Mouse (Mus musculus) intestine, postnatal 0 days (tissue): Measurements from ENCODE around the gene Mroh3. TPM values are rescaled to one million over a fixed set of nuclear protein-coding genes. Genes with fewer than 3 reads are reported as not detected.

Experiments used
- ATAC-seq: fragments of 200-750 bp; cut with Nextera tagmentation; 2 replicates; pipeline ENCODE4 v1.8.0; 2017; ENCODE audit warnings: mild to moderate bottlenecking, moderate TSS enrichment, moderate library complexity
- H3K27ac ChIP-seq: fragments of 300-500 bp; sonication (generic); 2 replicates; pipeline ENCODE4 v1.5.1; 2014; ENCODE audit warnings: mild to moderate bottlenecking, low read depth, low read length, moderate library complexity
- H3K27me3 ChIP-seq: fragments of 300-500 bp; sonication (generic); replicated peaks from 2 replicates; pipeline ENCODE4 v1.6.1; 2014; ENCODE audit warnings: low read length, mixed read lengths; ENCODE audit not compliant: control insufficient read depth, insufficient read depth
- H3K36me3 ChIP-seq: fragments of 300-500 bp; sonication (generic); 2 replicates; pipeline ENCODE4 v1.6.1; 2014; ENCODE audit warnings: mild to moderate bottlenecking, moderate library complexity; ENCODE audit not compliant: control insufficient read depth, insufficient read depth
- H3K4me1 ChIP-seq: fragments of 300-500 bp; sonication (generic); replicated peaks from 2 replicates; pipeline ENCODE4 v1.6.1; 2014; ENCODE audit warnings: antibody characterized with exemption, low read length, mixed read lengths; ENCODE audit not compliant: control insufficient read depth, insufficient read depth
- H3K4me2 ChIP-seq: fragments of 300-500 bp; sonication (generic); replicated peaks from 2 replicates; pipeline ENCODE4 v1.6.1; 2014; ENCODE audit warnings: low read depth, mild to moderate bottlenecking, moderate library complexity
- H3K4me3 ChIP-seq: fragments of 300-500 bp; sonication (generic); 2 replicates; pipeline ENCODE4 v1.5.1; 2014; ENCODE audit warnings: low read depth, low read length
- H3K9ac ChIP-seq: fragments of 300-500 bp; sonication (generic); 2 replicates; pipeline ENCODE4 v1.6.1; 2014; ENCODE audit warnings: mild to moderate bottlenecking, low read depth, low read length
- H3K9me3 ChIP-seq: fragments of 300-500 bp; sonication (generic); 2 replicates; pipeline ENCODE4 v1.6.1; 2016; ENCODE audit warnings: mixed run types; ENCODE audit not compliant: control insufficient read depth
- CTCF ChIP-seq: sonication (generic); IDR thresholded peaks from 2 replicates; pipeline ENCODE4 v1.5.1; 2016; ENCODE audit warnings: low read depth, mild to moderate bottlenecking, control low read depth, antibody characterized with exemption, moderate library complexity
- WGBS: fragments of 180-500 bp; shearing (Covaris S2); extraction: QIAGEN DNeasy Blood & Tissue Kit; methylation state at CpG from one replicate; pipeline ENCODE4 v1.1.7; 2014; 5-methylcytosine and 5-hydroxymethylcytosine counted together
- polyA plus RNA-seq: library from polyadenylated mRNA; unstranded; fragments of >200 nt; fragmentation: Nextera tagmentation; extraction: Ambion mirVana; gene quantifications from 2 replicates; pipeline ENCODE4 v1.2.1, GENCODE M21; 2015

The Mroh3 gene
- polyA plus RNA-seq, 1 experiment from 2014 or later: 0.04 TPM

GRCm38 (mm10) chr1:136231596-136231995 lies 19.0 kb upstream of the Mroh3 start:
- H3K27ac ChIP-seq: 0 out of 2 replicates have a peak overlapping the region, but pooled peaks have one; percentile 41
- H3K27me3 ChIP-seq: no peaks in the 10 kb centered on the region
- peak overlapping the region; percentile 92 for H3K4me2 ChIP-seq
- H3K4me3 ChIP-seq: no peak overlapping the region
- H3K9ac ChIP-seq: no peak overlapping the region
- peaks cover 14% of the 10 kb centered on the region for H3K4me1 ChIP-seq
- 7% methylated on average over 6 of the region's 6 CpGs for WGBS
- H3K36me3 ChIP-seq: no peaks in the 10 kb centered on the region
- H3K9me3 ChIP-seq: no peaks in the 10 kb centered on the region
- TF ChIP-seq CTCF: no peak
- 0 out of 2 replicates have a peak, but pooled peaks have one; percentile 3 for ATAC-seq

- no peaks in the 10 kb centered on the region for H3K27me3 ChIP-seq
- H3K4me2 ChIP-seq: peak overlapping the region; percentile 92
- peak; percentile 56 for ATAC-seq
- peak overlapping the region; percentile 32 for H3K4me3 ChIP-seq
- peak overlapping the region; percentile 42; the same call in 1 of the 2 replicates for H3K9ac ChIP-seq
- H3K9me3 ChIP-seq: no peaks in the 10 kb centered on the region
- 29% methylated on average over 11 of the region's 11 CpGs for WGBS
- TF ChIP-seq CTCF: no peak
- peaks cover 10% of the 10 kb centered on the region; the same call in 1 of the 2 replicates for H3K36me3 ChIP-seq
- peak overlapping the region; percentile 96 for H3K27ac ChIP-seq
- H3K4me1 ChIP-seq: peaks cover 14% of the 10 kb centered on the region
Observed at GRCm38 (mm10) chr1:136230201-136230600, 17.6 kb upstream of the Mroh3 start.

GRCm38 (mm10) chr1:136229040-136229373 lies 16.4 kb upstream of the Mroh3 start:
- 22% methylated on average over 6 of the region's 6 CpGs for WGBS
- Histone ChIP-seq H3K4me1 (peaks cover 12% of the 10 kb centered on the region), H3K9me3 (no peaks in the 10 kb centered on the region), H3K4me2 (peak overlapping the region; percentile 92), H3K27ac (peak overlapping the region; percentile 96), H3K27me3 (no peaks in the 10 kb centered on the region), H3K4me3 (peak overlapping the region; percentile 32), H3K36me3 (peaks cover 17% of the 10 kb centered on the region; the same call in 1 of the 2 replicates), H3K9ac (peak overlapping the region; percentile 28)
- ATAC-seq: peak; percentile 56
- no peak for TF ChIP-seq CTCF

- Histone ChIP-seq H3K4me3 (peak overlapping the region; percentile 32), H3K27ac (peak overlapping the region; percentile 96), H3K27me3 (no peaks in the 10 kb centered on the region), H3K9me3 (no peaks in the 10 kb centered on the region), H3K4me1 (peaks cover 12% of the 10 kb centered on the region), H3K36me3 (peaks cover 17% of the 10 kb centered on the region; the same call in 1 of the 2 replicates), H3K9ac (peak overlapping the region; percentile 28), H3K4me2 (peak overlapping the region; percentile 92)
- peak; percentile 82 for ATAC-seq
- peak; percentile 7; the same call in 1 of the 2 replicates for TF ChIP-seq CTCF
- WGBS: 10% methylated on average over 13 of the region's 13 CpGs
Observed at GRCm38 (mm10) chr1:136228328-136229039, 15.9 kb upstream of the Mroh3 start.

GRCm38 (mm10) chr1:136227870-136228269 lies 15.2 kb upstream of the Mroh3 start:
- H3K27me3 ChIP-seq: no peaks in the 10 kb centered on the region
- H3K4me1 ChIP-seq: peaks cover 12% of the 10 kb centered on the region
- H3K36me3 ChIP-seq: peaks cover 17% of the 10 kb centered on the region; the same call in 1 of the 2 replicates
- no peak overlapping the region for H3K9ac ChIP-seq
- no peaks in the 10 kb centered on the region for H3K9me3 ChIP-seq
- 18% methylated on average over 4 of the region's 4 CpGs for WGBS
- H3K4me2 ChIP-seq: peak overlapping the region; percentile 92
- TF ChIP-seq CTCF: no peak
- H3K27ac ChIP-seq: peak overlapping the region; percentile 96
- no peak for ATAC-seq
- H3K4me3 ChIP-seq: no peak overlapping the region

- peaks cover 12% of the 10 kb centered on the region for H3K4me1 ChIP-seq
- TF ChIP-seq CTCF: 0 out of 2 replicates have a peak, but pooled peaks have one; percentile 17
- no peak overlapping the region for H3K9ac ChIP-seq
- H3K4me2 ChIP-seq: peak overlapping the region; percentile 92; the same call in 1 of the 2 replicates
- H3K9me3 ChIP-seq: no peaks in the 10 kb centered on the region
- peaks cover 17% of the 10 kb centered on the region; the same call in 1 of the 2 replicates for H3K36me3 ChIP-seq
- no peak overlapping the region for H3K4me3 ChIP-seq
- H3K27ac ChIP-seq: 0 out of 2 replicates have a peak overlapping the region, but pooled peaks have one; percentile 42
- no peaks in the 10 kb centered on the region for H3K27me3 ChIP-seq
- ATAC-seq: no peak
- 68% methylated on average over 8 of the region's 8 CpGs for WGBS
Observed at GRCm38 (mm10) chr1:136226626-136227025, 14.0 kb upstream of the Mroh3 start.
